Mouse (Mus musculus) brain, embryonic 18.5 days (tissue): ENCODE results near the gene Rpp21.
A peak's percentile ranks its signal among the peaks of the same experiment; 100 is the strongest.

Experiments used
- DNase-seq: peaks from one replicate; pipeline ENCODE4 v3.0.0-alpha.2; 2012; ENCODE audit warnings: low read depth, low spot score

The Rpp21 gene

DNA sequence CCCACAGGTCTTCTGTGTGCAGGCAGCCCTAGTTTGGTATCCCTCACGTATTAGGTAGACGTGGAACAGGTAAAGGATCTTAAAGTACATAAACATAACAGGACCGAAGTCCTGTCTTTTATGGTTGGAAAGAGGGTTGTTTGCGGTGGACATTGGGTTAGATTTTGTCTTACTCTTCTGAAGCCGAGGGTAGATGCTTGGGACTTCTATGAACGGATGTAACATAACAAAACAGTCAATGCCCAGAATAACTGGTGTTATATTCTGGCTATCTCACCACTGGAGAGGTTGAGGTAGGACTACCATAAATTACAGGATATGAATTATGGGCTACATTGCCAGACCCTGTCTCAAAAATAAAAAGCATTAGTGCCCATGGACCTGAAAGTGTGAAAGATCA is at the start of gene Rpp21:
Gene Rpp21 (minus strand): TSS at position 101 of the 400 bp plus-strand sequence.
- DNase-seq, result no peak

DNA sequence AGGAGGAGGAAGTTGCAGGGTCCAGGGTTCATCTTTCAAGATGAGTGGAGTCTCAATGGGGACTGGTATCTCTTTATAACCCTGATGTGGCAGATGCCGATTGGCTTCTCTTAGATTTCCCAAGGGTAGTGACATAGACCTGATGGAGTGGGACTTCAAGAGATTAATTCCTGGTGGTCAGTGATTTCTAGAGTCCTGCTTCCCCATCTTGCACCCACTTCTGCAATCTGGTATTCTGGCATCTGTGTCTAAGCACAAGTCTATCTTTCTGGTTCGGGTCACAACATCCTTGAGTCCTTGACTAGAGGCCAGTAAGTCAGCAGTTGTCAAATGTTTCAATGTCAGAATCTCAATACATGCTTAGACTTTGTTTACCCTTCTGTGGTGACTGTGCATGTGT is 28.5 kb upstream of the Rpp21 start, which contains the start of gene H2-M10.2:
Gene H2-M10.2 (minus strand): TSS at position 101 of the 400 bp plus-strand sequence.
- DNase-seq, result no peak

DNA sequence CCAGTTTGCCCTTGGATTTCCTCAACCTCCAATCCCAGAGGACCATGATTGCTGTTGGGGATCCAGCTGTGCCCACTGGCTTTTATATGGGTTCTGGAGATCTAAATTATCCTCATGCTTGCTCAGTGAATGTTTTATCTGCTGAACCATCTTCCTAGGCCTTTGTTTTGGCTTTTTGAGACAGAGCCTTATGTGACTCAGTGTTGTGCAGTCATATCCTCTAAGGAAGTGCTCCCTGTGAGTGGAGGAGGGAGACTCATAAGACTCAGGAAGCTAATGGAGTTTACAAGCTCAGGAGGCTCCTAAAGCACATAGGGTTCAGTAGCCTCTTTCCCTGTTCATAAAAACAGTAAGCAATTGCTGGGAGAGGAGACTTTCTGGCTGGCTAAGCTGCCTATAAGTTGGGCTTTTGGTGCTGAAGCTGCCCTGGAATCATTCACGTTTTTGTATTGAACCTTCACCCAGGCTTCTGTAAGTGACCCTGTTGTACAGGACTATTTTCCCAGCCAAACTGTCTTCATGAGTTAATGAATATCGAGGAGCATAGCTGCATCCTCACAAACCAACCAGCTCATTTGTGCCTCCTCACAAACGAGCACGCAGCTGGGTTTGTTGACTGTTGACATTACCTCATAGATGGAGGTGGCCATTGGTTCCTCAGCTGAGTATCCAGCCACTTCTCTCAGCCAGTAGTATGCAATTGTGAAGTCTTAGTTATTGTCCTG is 23.8 kb upstream of the Rpp21 start:
- DNase-seq, result no peak

DNA sequence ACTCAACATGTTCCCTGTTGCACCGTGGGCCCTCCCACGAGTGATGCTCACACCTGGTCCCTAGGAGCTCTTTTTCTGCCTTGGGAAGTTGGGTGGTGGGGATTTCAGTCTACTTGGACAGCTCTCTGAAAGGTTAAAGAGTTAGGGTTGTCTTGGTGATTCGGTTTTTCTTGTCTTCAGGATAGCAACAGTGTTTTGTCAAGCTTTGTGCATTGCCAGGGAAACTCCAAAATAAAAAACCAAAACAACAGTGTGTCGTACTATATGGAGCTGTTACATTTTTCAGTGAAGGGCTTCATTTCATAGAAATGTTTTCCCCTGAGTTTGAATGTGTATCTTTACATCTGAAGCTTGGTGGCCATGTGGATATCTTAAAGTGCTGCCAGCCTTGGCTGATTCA is 16.9 kb upstream of the Rpp21 start:
- DNase-seq, result no peak

DNA sequence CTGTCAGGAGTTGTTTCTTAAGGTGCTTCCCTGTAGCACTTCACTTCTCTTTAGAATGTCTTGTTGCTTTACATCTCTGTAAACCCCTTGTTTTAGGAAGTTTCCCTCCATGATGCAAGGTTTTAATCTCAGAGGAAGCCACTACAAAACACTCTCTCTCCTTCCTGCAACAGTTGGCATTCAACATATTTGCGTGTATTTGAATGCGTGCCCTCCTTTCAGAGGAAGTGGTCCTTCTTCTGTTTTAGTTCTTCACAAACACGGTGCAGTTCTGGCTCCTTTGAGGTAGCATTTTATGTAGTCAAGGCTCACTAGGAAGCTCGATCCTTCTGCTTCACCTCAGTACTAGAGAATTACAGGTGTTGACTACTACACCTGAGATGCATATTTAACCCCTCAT is 15.9 kb upstream of the Rpp21 start:
- no peak for DNase-seq

DNA sequence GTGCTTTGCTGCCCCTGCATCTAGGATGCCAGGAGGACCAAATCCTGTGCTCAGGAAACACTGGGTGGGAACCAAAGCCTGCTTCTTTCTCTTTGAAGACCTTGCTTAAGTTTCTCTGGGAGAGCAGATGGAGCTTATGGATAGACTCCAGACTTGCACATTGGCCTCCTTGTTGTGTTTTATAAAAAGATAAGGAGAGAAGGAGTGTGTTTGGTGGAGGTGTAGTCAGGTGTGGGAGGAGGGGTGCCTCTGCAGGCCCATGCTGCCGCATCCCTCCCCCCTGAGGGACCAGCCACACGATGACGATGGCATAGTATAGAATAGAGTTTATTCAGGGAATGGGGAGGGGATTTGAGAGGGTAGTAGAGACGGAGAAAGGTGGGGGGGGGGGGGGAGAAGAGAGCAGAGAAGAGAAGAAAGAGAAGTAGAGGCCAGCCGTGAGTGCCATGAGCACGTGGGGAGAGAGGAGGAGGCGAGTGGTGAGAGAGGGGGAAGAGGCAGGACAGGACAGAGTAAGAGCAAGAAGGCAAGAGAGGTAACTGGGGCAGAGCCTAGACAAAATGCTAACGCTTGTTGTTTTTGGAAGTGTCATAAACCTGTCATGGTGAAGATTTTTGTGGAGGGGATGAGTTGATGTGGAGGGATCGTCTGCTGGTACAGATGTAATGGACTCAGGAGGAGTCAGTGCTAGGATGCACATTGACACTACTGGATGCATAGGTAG is 14.9 kb upstream of the Rpp21 start:
- no peak for DNase-seq

DNA sequence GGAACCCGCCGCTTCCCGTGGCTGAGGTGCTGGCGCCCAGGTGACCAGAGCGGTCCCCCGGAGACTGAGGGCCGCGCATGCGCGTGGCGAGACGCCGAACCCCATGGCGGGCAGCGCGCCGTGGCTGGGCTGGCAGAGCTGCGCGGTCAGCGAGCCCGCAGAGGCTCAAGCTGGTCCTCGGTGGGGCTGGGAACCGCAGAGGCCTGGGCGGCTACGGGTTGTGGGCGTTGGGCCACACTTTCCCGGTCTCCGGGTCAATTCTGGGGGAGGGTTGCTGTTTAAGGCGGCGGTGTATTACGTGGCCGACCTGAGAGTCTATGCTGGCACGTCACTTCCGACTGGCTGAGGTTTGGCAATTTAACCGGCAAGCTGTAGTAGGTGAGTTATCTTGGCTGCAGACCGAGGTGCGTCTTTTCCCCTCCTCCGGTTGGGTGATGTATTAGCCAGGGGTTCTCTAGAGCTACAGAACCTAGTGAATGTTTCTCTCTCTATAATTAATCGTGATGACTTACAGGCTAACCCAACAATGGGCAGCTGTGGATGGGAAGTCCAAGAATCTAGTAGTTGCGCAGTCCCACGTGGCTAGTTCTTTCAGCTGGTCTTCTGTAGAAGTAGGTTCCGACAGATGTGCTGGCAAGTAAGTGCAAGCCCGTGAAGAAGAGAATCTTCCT is 13.9 kb upstream of the Rpp21 start, which contains the start of gene Trim39:
Gene Trim39 (minus strand): TSS at position 662 of the 671 bp plus-strand sequence.
- peak; percentile 61 for DNase-seq

DNA sequence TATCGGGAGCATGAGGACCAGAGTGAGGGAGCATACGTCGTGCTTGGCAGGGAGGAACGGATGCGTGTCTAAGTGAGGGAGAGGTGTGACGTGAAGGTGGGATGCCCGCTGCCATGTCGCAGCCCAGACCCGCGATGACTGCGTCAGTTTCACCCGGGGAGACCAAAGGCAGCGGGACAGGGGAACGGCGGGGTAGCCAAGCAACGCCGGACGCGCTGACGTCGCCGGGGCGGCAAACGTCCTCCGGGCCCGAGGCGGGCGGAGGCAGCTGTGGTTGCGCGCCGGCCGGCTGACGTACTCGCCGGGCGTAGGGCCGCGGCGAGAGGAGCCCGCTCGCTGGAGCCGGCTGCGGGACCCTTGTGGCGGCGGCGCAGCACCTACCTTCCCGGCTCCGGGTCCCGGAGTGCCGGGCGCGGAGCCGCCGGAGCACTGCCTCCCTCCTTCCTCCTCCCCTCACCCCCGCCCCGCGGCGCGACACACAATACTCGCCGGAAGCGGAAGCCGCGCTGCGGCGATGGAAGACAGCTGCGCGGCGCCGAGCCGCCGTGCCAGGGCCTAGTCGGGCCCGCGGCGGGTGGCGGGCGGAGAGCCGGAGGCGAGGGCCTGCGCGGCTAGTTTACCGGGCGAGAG is 13.2 kb upstream of the Rpp21 start:
- peak; percentile 77 for DNase-seq

DNA sequence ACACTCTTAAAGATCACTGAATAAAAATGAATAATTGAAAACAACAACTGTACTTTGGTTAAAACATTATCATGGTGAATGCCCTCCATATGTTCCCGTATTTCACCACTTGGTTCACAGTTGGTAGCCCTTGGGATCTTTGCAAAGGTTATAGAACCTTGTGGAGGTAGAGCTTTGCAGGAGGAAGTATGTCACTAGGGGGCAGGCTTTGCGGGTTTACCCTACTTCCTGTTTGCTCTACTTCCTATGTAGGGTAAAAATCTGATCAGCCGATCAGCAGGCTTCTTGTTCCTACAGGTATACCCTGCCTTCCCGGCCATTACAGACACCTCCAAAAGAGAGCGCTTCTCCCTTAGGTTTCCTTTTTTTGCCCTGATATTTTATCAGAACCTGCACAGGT is 8.0 kb upstream of the Rpp21 start:
- no peak for DNase-seq

DNA sequence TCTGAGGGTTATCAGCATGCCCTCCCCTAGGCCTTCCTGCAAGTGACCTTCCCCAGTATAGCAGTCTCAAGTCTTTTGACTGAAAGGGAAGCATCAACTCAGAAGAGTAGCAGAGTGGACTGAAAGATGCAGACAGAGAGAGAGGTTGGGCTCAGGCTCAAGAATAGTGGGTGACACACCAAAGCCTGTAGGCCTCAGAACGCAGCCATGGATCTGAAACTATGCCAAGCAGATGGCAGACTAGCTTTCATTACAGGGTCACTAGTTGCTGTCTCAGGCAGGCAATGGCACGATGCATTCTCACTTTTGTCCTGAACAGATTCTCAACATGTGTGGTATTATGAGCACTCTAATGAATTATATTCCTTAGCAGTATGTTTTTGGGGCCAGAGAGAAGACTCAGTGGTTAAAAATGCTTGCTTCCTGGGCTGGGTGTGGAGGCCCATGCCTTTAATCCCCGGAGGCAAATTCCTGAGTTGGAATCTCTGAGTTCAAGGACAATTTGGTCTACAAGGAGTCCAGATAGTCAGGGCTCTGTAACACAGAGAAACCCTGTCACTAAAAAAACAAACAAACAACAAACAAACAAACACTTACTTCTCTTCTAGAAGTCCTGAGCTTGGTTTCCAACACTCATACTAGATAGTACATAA is 6.5 kb upstream of the Rpp21 start:
- no peak for DNase-seq

DNA sequence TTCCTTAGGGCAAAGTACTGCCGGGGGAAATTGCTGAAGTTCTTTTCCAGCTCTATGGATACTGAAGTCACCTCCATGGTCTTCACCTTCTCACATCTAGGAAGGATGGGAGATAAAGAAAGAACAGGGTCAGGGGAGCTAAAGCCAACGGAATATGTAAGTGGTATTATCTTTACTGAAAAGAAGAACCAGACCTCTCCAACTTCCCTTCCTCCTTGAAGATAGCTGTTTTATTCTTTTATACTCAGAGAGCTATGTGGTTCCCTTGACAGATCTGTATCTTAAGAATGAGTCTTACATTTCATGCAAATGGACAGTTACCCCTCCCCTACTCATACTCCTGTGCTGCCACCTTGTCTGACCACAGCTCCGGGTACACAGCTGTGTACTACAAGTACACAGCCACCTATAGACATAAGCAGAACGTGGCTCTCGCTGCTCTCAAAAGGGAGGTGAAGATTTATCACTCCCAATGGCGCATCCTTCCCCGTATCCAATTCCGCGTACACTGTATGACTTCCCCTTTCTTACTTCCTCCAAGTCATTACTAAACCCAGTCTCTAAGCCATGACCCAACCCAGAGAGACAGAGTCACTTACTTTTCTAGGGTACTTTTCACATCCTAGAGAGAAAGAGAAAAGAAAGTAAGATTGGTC is 3.8 kb upstream of the Rpp21 start:
- DNase-seq, result no peak

DNA sequence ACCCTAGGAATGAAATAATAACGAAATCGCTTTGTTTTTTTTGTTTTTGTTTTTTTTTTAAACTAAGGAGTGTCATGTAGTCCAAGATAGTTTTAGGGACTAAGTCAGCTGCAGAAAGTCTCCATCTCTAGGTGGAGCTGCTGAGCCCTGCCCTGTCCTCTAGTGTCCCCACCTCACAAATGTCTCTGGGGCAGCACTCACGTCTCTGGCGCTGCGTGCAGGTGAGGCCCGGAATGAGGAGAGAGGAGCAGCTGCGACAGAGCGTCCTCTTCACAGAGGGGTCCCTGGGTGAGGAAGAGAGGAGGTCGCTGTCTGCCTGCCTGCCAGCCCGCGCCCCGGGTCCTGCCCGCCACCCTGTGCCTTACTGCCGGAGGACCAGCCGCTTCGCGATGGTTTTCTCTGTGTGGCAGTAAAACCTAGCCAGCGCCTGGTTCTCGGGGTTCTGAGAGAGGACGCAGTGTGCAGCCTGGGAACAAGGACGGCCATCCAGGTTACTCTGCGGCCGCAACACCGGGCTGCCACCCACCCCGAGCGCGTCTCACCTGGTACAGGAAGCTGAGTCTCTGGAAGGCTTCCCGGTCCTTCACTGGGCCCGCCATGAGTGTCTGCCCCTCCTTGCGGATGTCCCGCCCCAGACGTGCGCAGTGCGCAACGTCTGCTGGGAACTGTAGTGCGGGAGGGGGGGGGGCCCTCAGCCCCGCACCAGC is 475 bp downstream of the Rpp21 start:
- DNase-seq, result peak; percentile 64

DNA sequence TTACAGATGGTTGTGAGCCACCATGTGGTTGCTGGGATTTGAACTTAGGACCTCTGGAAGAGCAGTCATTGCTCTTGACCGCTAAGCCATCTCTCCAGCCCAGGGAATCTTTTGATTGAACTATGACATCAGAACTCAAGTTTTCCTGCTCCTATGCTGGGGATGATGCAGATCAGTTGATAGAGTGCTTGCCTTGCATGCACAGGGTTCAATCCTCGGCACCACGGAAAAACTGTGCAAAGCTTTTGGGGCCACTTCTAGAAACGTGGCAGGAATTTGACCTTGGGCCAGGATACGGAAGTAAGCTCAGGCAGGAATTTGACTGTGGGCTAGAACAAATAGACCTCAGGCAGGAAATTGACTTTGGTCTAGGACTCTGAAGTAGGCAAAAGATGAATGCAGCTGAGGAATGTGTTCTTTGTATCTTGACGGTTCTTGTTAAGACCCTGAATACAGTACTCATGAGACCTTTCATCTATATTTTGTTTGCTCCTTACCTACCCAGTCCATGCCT is 4.7 kb downstream of the Rpp21 start:
- DNase-seq, result no peak

DNA sequence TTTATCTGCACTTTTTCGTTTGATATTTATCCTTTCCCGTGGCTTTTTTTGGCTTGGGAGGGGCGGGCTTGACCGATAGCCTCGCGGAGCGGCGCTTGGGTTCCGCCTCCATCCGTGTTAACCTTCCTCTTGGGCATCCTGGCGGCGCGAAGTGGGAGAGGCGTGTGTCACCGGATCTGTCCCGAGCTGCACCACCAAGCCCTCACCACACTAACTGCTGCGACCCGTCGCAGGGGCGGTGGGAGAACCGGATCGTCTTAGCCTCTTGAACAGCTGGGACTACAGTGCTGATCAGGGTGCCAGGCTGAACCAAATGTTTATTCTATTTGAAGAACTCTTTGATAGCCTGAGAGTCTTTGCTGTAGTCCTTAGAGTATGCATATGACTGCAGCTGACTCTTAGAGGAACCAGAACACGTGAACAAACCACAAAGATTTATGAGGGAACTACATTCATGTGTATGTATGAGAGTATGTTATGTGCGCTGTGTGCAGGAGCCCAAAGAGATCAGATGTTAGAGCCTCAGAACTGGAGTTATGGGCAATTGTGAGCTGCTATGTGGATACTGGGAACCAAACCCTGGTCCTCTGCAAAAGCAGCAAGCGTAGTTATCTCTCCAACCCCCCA is 5.5 kb downstream of the Rpp21 start:
- no peak for DNase-seq

DNA sequence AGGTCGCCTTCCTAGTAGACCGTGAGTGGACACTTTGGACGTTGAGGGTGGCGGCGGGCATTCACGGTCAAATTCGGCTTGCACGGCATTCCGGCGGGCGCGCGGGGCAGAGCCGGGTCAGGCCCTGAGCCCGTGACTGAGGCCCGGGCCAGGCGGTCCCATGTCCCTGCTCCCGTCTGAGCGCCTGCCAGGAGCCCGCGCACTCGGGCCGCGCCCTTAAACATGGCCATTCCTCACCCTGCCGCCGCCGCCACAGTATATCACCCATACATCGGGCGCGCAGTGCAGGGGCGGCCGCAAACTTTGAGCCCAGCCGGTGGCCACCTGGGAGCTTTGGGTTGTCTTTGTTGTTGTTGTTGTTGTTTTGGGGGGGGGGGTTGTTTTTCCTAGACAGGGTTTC is 9.0 kb downstream of the Rpp21 start:
- no peak for DNase-seq

DNA sequence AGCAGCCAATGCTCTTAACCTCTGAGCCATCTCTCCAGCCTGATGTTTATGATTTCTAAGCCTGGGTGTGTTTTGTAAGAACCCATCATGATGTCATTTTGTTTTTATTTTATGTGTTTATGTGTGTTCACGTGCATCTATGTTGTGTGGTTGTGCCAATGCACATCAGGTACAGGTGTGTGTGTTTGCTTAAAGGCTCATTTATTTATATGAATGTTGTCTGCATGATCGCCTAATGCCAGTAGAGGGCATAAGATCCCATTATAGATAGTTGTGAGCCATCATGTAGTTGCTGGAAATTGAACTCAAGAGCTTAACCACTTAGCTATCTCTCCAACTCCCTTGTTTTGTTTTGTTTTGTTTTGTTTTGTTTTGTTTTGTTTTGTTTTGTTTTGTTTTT is 12.1 kb downstream of the Rpp21 start:
- no peak for DNase-seq

DNA sequence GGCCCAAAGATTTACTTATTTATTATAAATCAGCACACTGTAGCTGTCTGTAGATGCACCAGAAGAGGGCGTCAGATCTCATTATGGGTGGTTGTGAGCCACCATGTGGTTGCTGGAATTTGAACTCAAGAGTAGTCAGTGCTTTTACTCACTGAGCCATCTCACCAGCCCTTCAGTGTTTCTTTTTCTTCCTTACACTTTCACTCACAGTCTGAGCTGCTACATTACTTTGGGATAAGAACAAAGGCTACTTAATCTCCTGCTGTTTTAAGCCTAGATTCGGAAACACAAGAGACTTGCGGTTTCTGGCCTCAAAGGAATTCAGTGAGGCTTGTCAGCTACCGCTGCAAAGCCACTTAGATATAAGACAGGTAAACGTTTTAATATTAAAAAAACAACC is 13.8 kb downstream of the Rpp21 start:
- no peak for DNase-seq

DNA sequence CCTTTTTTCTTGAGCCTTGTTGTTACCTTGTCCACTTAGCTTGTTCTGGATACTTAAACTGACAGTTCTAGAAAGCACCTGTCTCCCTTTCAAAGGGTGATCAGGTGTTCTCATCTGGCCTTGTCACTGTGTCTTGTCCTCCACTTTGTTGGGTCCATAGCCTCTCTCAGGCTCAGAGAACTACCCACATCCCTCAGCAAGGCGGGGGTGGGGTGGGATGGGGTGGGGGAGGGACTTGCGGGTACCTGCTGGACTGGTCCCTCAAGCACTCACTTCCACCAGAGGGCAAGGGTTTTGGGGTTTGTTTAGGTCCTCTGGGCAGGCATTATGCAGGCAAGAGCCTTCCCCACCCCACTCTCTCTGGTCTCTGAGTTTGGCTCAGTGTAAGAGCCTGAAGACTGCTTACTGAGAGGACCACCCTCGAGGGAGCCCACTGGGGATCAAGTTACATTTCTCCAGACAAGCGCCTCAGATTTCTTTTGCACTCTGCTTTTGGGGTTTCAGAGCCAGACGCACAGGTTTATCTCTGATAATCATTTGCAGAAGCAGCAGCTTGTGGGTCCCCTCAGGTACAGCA is 17.1 kb downstream of the Rpp21 start:
- DNase-seq, result no peak

DNA sequence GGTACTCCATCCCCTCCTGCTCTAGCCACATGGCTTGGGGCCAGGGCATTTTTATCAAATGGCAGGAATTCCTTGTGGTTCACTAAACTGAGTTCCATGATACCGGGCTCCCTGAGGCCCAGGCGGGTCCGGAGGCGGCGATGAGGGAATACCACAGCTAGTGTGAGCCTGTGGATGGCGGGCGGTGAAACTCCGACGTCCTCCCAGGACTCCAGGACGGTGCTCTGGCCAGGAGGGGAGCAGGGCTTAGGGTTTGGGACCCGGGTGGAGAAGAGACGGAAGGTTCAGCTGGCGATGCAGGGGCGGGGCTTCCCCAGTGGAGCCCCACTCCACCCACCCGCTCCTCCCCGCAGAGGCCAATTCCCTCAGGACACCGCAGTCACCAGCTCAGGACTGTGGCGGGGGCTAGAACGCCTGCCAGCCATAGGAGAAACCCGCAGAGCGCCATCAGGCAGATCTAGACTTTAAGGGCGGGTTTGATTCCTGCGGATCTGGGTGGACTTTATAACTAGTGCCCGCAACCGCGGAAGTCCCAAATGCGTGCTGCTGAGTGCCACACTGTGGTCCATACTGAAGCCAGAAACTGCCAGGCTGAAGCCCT is 20.4 kb downstream of the Rpp21 start:
- DNase-seq, result no peak
